Mouse (Mus musculus): ENCODE data around the gene Defb23. TPM values are rescaled to one million over a fixed set of nuclear protein-coding genes. Genes with fewer than 3 reads are reported as not detected.
"Not testable (repeated sequence)": the region's sequence is repeated elsewhere in the genome, so short reads cannot be mapped to it uniquely, and the experiment has no call there.

Defb23 gene
- polyA plus RNA-seq, 1 experiment from 2014 or later = not detected

GRCm38 (mm10) chr2:152428481-152428880 is 35.9 kb downstream of the Defb23 start:
- not testable (repeated sequence) for ATAC-seq; H3K4me1 ChIP-seq (ENCODE audit: insufficient read depth, low read depth, low read length); H3K9ac ChIP-seq (replicated peaks; ENCODE audit: low read depth); H3K27me3 ChIP-seq (replicated peaks; ENCODE audit: insufficient read depth, low read length); H3K9me3 ChIP-seq (ENCODE audit: low read length); H3K36me3 ChIP-seq (ENCODE audit: insufficient read depth, low read length); DNase-seq (ENCODE audit: low spot score); H3K4me2 ChIP-seq (replicated peaks; ENCODE audit: low read depth, low read length); H3K27ac ChIP-seq (ENCODE audit: low read length); H3K4me3 ChIP-seq (ENCODE audit: low read depth, low read length)
- TF ChIP-seq CTCF (IDR thresholded peaks at IDR 0.05) = peak; percentile 32
- WGBS = 78% methylated on average over 2 of the region's 2 CpGs

- H3K4me2 ChIP-seq (replicated peaks; ENCODE audit: low read depth, low read length) = 0 out of 2 replicates have a peak overlapping the region, but pooled peaks have one; percentile 3
- 8% methylated on average over 12 of the region's 12 CpGs for WGBS
- no peak overlapping the region for H3K4me3 ChIP-seq (ENCODE audit: low read depth, low read length)
- no peak overlapping the region for H3K9ac ChIP-seq (replicated peaks; ENCODE audit: low read depth)
- ATAC-seq (no peak), DNase-seq (ENCODE audit: low spot score) (no peak)
- no peaks in the 10 kb centered on the region for H3K4me1 ChIP-seq (ENCODE audit: insufficient read depth, low read depth, low read length)
- H3K9me3 ChIP-seq (ENCODE audit: low read length) = no peaks in the 10 kb centered on the region
- no peaks in the 10 kb centered on the region for H3K27me3 ChIP-seq (replicated peaks; ENCODE audit: insufficient read depth, low read length)
- TF ChIP-seq CTCF (IDR thresholded peaks at IDR 0.05) (no peak), EP300 (IDR thresholded peaks at IDR 0.05) (no peak)
- H3K36me3 ChIP-seq (ENCODE audit: insufficient read depth, low read length) = no peaks in the 10 kb centered on the region
- H3K27ac ChIP-seq (ENCODE audit: low read length) = no peak overlapping the region
Measured at GRCm38 (mm10) chr2:152427493-152427892, 36.9 kb downstream of the Defb23 start.

GRCm38 (mm10) chr2:152415786-152416185 is 48.6 kb downstream of the Defb23 start:
- WGBS = 87% methylated on average over 3 of the region's 3 CpGs
- DNase-seq (ENCODE audit: low spot score) = no peak
- Histone ChIP-seq H3K4me3 (ENCODE audit: low read depth, low read length) (no peak overlapping the region), H3K9me3 (ENCODE audit: low read length) (no peaks in the 10 kb centered on the region), H3K27ac (ENCODE audit: low read length) (peak overlapping the region; percentile 97), H3K27me3 (replicated peaks; ENCODE audit: insufficient read depth, low read length) (no peaks in the 10 kb centered on the region), H3K4me1 (ENCODE audit: insufficient read depth, low read depth, low read length) (peaks cover 5% of the 10 kb centered on the region; the same call in 1 of the 2 replicates), H3K9ac (replicated peaks; ENCODE audit: low read depth) (no peak overlapping the region; the same call in 1 of the 2 replicates), H3K4me2 (replicated peaks; ENCODE audit: low read depth, low read length) (peak overlapping the region; percentile 83; the same call in 1 of the 2 replicates), H3K36me3 (ENCODE audit: insufficient read depth, low read length) (no peaks in the 10 kb centered on the region)
- TF ChIP-seq EP300 (IDR thresholded peaks at IDR 0.05) (no peak), CTCF (IDR thresholded peaks at IDR 0.05) (no peak)
- no peak for ATAC-seq

GRCm38 (mm10) chr2:152415287-152415686 is 49.1 kb downstream of the Defb23 start, which contains the start of gene 6820408C15Rik:
Gene 6820408C15Rik, plus strand, starts transcription at chr2:152415587.
- peak within 1 kb of the TSS; percentile 97 for H3K27ac ChIP-seq (ENCODE audit: low read length)
- H3K9me3 ChIP-seq (ENCODE audit: low read length) = no peaks in the 10 kb centered on the region
- H3K27me3 ChIP-seq (replicated peaks; ENCODE audit: insufficient read depth, low read length) = no peaks in the 10 kb centered on the region
- no peak for DNase-seq (ENCODE audit: low spot score)
- peaks cover 5% of the 10 kb centered on the region; the same call in 1 of the 2 replicates for H3K4me1 ChIP-seq (ENCODE audit: insufficient read depth, low read depth, low read length)
- ATAC-seq = no peak
- TF ChIP-seq CTCF (IDR thresholded peaks at IDR 0.05) (no peak), EP300 (IDR thresholded peaks at IDR 0.05) (no peak; the same call in 1 of the 2 replicates)
- peak within 1 kb of the TSS; percentile 89 for H3K9ac ChIP-seq (replicated peaks; ENCODE audit: low read depth)
- H3K4me3 ChIP-seq (ENCODE audit: low read depth, low read length) = peak within 1 kb of the TSS; percentile 82
- no peaks in the 10 kb centered on the region for H3K36me3 ChIP-seq (ENCODE audit: insufficient read depth, low read length)
- H3K4me2 ChIP-seq (replicated peaks; ENCODE audit: low read depth, low read length) = peak within 1 kb of the TSS; percentile 83
- WGBS = 16% methylated on average over 4 of the region's 4 CpGs

GRCm38 (mm10) chr2:152414591-152415165 is 49.7 kb downstream of the Defb23 start, which contains the start of gene Zcchc3:
Gene Zcchc3, minus strand, starts transcription at chr2:152415027.
- Histone ChIP-seq H3K4me2 (replicated peaks; ENCODE audit: low read depth, low read length) (peak within 1 kb of the TSS; percentile 83), H3K27ac (ENCODE audit: low read length) (peak within 1 kb of the TSS; percentile 97), H3K4me3 (ENCODE audit: low read depth, low read length) (peak within 1 kb of the TSS; percentile 82), H3K9ac (replicated peaks; ENCODE audit: low read depth) (peak within 1 kb of the TSS; percentile 89), H3K4me1 (ENCODE audit: insufficient read depth, low read depth, low read length) (peaks cover 8% of the 10 kb centered on the region; the same call in 1 of the 2 replicates), H3K27me3 (replicated peaks; ENCODE audit: insufficient read depth, low read length) (no peaks in the 10 kb centered on the region), H3K9me3 (ENCODE audit: low read length) (no peaks in the 10 kb centered on the region), H3K36me3 (ENCODE audit: insufficient read depth, low read length) (no peaks in the 10 kb centered on the region)
- DNase-seq (ENCODE audit: low spot score) (peak; percentile 96), ATAC-seq (peak; percentile 86)
- no peak for TF ChIP-seq CTCF (IDR thresholded peaks at IDR 0.05)
- TF ChIP-seq EP300 (IDR thresholded peaks at IDR 0.05) = peak; percentile 61
- WGBS = under 1% methylated on average over 50 of the region's 65 CpGs

GRCm38 (mm10) chr2:152413765-152414584 is 50.4 kb downstream of the Defb23 start:
- ATAC-seq = peak; percentile 4
- 1% methylated on average over 83 of the region's 86 CpGs for WGBS
- H3K27ac ChIP-seq (ENCODE audit: low read length) = peak overlapping the region; percentile 97
- H3K4me3 ChIP-seq (ENCODE audit: low read depth, low read length) = peak overlapping the region; percentile 82
- H3K27me3 ChIP-seq (replicated peaks; ENCODE audit: insufficient read depth, low read length) = no peaks in the 10 kb centered on the region
- TF ChIP-seq EP300 (IDR thresholded peaks at IDR 0.05) (no peak), CTCF (IDR thresholded peaks at IDR 0.05) (no peak)
- H3K9ac ChIP-seq (replicated peaks; ENCODE audit: low read depth) = peak overlapping the region; percentile 89
- no peaks in the 10 kb centered on the region for H3K9me3 ChIP-seq (ENCODE audit: low read length)
- peaks cover 8% of the 10 kb centered on the region; the same call in 1 of the 2 replicates for H3K4me1 ChIP-seq (ENCODE audit: insufficient read depth, low read depth, low read length)
- peak overlapping the region; percentile 83 for H3K4me2 ChIP-seq (replicated peaks; ENCODE audit: low read depth, low read length)
- no peaks in the 10 kb centered on the region for H3K36me3 ChIP-seq (ENCODE audit: insufficient read depth, low read length)
- peak; percentile 58 for DNase-seq (ENCODE audit: low spot score)

Measured in lung, postnatal 0 days (tissue).